Mouse (Mus musculus) heart, postnatal 0 days (tissue): ENCODE results near the gene Olfr1040. TPM values are rescaled to one million over a fixed set of nuclear protein-coding genes. Genes with fewer than 3 reads are reported as not detected.
"Not testable (repeated sequence)": the region's sequence is repeated elsewhere in the genome, so short reads cannot be mapped to it uniquely, and the experiment has no call there.

Experiments used
- ATAC-seq: fragments of 200-750 bp; cut with Nextera tagmentation; 2 replicates; pipeline ENCODE4 v1.8.0; 2017; ENCODE audit warnings: low read depth, moderate number of reproducible peaks, moderate library complexity; ENCODE audit not compliant: insufficient read depth
- DNase-seq: peaks from one replicate; pipeline ENCODE4 v3.0.0-alpha.2; 2016; ENCODE audit warnings: low spot score
- H3K27ac ChIP-seq: fragments of 300-500 bp; sonication (generic); 2 replicates; pipeline ENCODE4 v1.5.1; 2014; ENCODE audit warnings: low read depth, mild to moderate bottlenecking
- H3K27me3 ChIP-seq: fragments of 300-500 bp; sonication (generic); 2 replicates; pipeline ENCODE4 v1.6.1; 2014; ENCODE audit warnings: low read length, mixed read lengths; ENCODE audit not compliant: control insufficient read depth, insufficient read depth
- H3K36me3 ChIP-seq: fragments of 300-500 bp; sonication (generic); replicated peaks from 2 replicates; pipeline ENCODE4 v1.6.1; 2014; ENCODE audit warnings: low read length, mixed read lengths; ENCODE audit not compliant: control insufficient read depth, insufficient read depth
- H3K4me1 ChIP-seq: fragments of 300-500 bp; sonication (generic); 2 replicates; pipeline ENCODE4 v1.6.1; 2014; ENCODE audit warnings: antibody characterized with exemption; ENCODE audit not compliant: control insufficient read depth, insufficient read depth
- H3K4me2 ChIP-seq: fragments of 300-500 bp; sonication (generic); 2 replicates; pipeline ENCODE4 v1.6.1; 2014; ENCODE audit warnings: low read depth, mild to moderate bottlenecking, low read length, moderate library complexity
- H3K4me3 ChIP-seq: fragments of 300-500 bp; sonication (generic); 2 replicates; pipeline ENCODE4 v1.5.1; 2014; ENCODE audit warnings: low read depth, low read length
- H3K9ac ChIP-seq: fragments of 300-500 bp; sonication (generic); replicated peaks from 2 replicates; pipeline ENCODE4 v1.6.1; 2014; ENCODE audit warnings: low read depth, low read length, mixed read lengths
- H3K9me3 ChIP-seq: fragments of 300-500 bp; sonication (generic); replicated peaks from 2 replicates; pipeline ENCODE4 v1.6.1; 2016; ENCODE audit warnings: low read length; ENCODE audit not compliant: control insufficient read depth
- CTCF ChIP-seq: IDR thresholded peaks from 2 replicates; pipeline ENCODE4 v1.5.1; 2016; ENCODE audit warnings: antibody characterized with exemption, control low read depth, low read depth
- EP300 ChIP-seq: IDR thresholded peaks from 2 replicates; pipeline ENCODE4 v1.6.1; 2016; ENCODE audit warnings: antibody characterized with exemption, low read depth
- WGBS: fragments of 180-500 bp; shearing (Covaris S2); extraction: QIAGEN DNeasy Blood & Tissue Kit; methylation state at CpG from one replicate; pipeline ENCODE4 v1.1.7; 2014; 5-methylcytosine and 5-hydroxymethylcytosine counted together
- polyA plus RNA-seq: library from polyadenylated mRNA; unstranded; fragments of >200 nt; fragmentation: Nextera tagmentation; extraction: Ambion mirVana; gene quantifications from 2 replicates; pipeline ENCODE4 v1.2.1, GENCODE M21; 2015
- total RNA-seq: library from RNA; depleted of rRNA; stranded (reverse); fragments of >200 nt; gene quantifications from 2 replicates; pipeline ENCODE4 v1.2.3, GENCODE M21; 2014; ENCODE audit warnings: low replicate concordance; rRNA removed

Gene Olfr1040
- total RNA-seq (not detected in 2 replicates), polyA plus RNA-seq (not detected in 2 replicates)

GRCm38 (mm10) chr2:86146632-86147031 lies at the start of gene Olfr1040:
Olfr1040 (minus strand) TSS chr2:86146732.
- no peaks in the 10 kb centered on the region for H3K9me3 ChIP-seq
- H3K27me3 ChIP-seq: no peaks in the 10 kb centered on the region
- H3K27ac ChIP-seq: no peak within 1 kb of the TSS
- no peak within 1 kb of the TSS for H3K9ac ChIP-seq
- no peak within 1 kb of the TSS for H3K4me2 ChIP-seq
- TF ChIP-seq CTCF: no peak
- TF ChIP-seq EP300: no peak
- no peak within 1 kb of the TSS for H3K4me3 ChIP-seq
- H3K36me3 ChIP-seq: no peaks in the 10 kb centered on the region
- DNase-seq: no peak
- ATAC-seq: no peak
- WGBS: 59% methylated on average over 1 of the region's 1 CpGs
- H3K4me1 ChIP-seq: no peaks in the 10 kb centered on the region

DNA sequence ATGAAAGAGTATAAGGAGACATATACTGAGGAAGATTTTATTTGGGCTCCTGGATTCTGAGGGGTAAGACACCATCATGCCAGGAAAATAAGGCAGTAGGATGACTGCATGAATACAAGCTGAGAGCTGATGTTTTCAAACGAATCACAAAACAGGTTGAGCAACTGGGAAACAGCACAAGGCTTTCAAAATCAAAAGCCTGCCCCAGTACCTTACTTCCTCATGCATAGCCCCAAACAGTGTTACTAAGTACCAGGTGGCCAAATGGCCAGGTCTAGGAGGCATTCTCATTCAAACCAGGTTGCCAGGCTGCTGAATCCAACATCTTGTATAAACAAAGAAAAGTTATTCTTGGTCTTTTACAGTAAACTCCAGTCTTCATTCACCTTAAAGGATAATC lies 49.3 kb upstream of the Olfr1040 start:
- H3K4me1 ChIP-seq: no peaks in the 10 kb centered on the region
- no peak overlapping the region for H3K27ac ChIP-seq
- H3K36me3 ChIP-seq: no peaks in the 10 kb centered on the region
- H3K9ac ChIP-seq: no peak overlapping the region
- ATAC-seq (no peak), DNase-seq (no peak)
- 9% methylated on average over 1 of the region's 1 CpGs for WGBS
- H3K27me3 ChIP-seq: no peaks in the 10 kb centered on the region
- no peak overlapping the region for H3K4me3 ChIP-seq
- no peak overlapping the region for H3K4me2 ChIP-seq
- TF ChIP-seq CTCF (no peak), EP300 (no peak)
- no peaks in the 10 kb centered on the region for H3K9me3 ChIP-seq

GRCm38 (mm10) chr2:86185583-86185982 lies 39.1 kb upstream of the Olfr1040 start, which contains the start of gene Olfr52:
Olfr52 (minus strand) TSS chr2:86185683.
- H3K27me3 ChIP-seq: no peaks in the 10 kb centered on the region
- no peaks in the 10 kb centered on the region for H3K9me3 ChIP-seq
- no peak within 1 kb of the TSS for H3K9ac ChIP-seq
- H3K36me3 ChIP-seq: no peaks in the 10 kb centered on the region
- DNase-seq: no peak
- no peaks in the 10 kb centered on the region for H3K4me1 ChIP-seq
- no peak within 1 kb of the TSS for H3K27ac ChIP-seq
- no peak for TF ChIP-seq EP300
- no peak for TF ChIP-seq CTCF
- ATAC-seq: no peak
- no peak within 1 kb of the TSS for H3K4me2 ChIP-seq
- no peak within 1 kb of the TSS for H3K4me3 ChIP-seq

DNA sequence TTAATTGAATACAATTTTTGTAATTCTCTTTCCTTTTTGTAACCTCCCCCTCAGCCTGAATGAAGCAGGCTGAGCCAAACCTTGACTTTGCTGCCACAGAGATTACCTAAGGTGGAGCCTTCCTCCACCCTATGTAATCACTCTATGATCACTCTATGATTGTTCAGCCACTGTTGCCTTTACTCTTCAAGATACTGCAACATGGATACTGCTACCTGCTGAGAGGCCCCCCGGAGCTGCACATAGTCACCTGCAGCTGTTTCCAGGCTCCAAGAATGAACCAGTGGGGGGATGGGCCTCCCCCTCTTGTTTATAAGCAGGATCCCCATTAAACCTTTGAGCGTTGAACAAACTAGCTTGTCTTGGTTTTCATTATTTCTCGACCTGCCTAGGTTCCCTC lies 33.4 kb upstream of the Olfr1040 start:
- Histone ChIP-seq H3K9ac (no peak overlapping the region), H3K27me3 (no peaks in the 10 kb centered on the region), H3K9me3 (no peaks in the 10 kb centered on the region), H3K27ac (no peak overlapping the region), H3K4me2 (no peak overlapping the region), H3K4me1 (no peaks in the 10 kb centered on the region), H3K36me3 (no peaks in the 10 kb centered on the region), H3K4me3 (no peak overlapping the region)
- TF ChIP-seq EP300 (no peak), CTCF (no peak)
- 66% methylated on average over 3 of the region's 3 CpGs for WGBS
- no peak for DNase-seq
- ATAC-seq: no peak

- H3K4me3 ChIP-seq: no peak within 1 kb of the TSS
- H3K9ac ChIP-seq: no peak within 1 kb of the TSS
- no peaks in the 10 kb centered on the region for H3K36me3 ChIP-seq
- H3K9me3 ChIP-seq: no peaks in the 10 kb centered on the region
- ATAC-seq (no peak), DNase-seq (no peak)
- no peaks in the 10 kb centered on the region for H3K4me1 ChIP-seq
- H3K4me2 ChIP-seq: no peak within 1 kb of the TSS
- TF ChIP-seq CTCF (no peak), EP300 (no peak)
- H3K27me3 ChIP-seq: no peaks in the 10 kb centered on the region
- H3K27ac ChIP-seq: no peak within 1 kb of the TSS
These were observed 31.2 kb upstream of the Olfr1040 start, which contains the start of gene Olfr1044 for GRCm38 (mm10) chr2:86177720-86178119. Olfr1044 (minus strand) TSS chr2:86177820.

GRCm38 (mm10) chr2:86175422-86175821 lies 28.9 kb upstream of the Olfr1040 start:
- H3K9me3 ChIP-seq, H3K9ac ChIP-seq, H3K4me1 ChIP-seq, DNase-seq, H3K4me3 ChIP-seq, H3K27ac ChIP-seq, H3K36me3 ChIP-seq, H3K27me3 ChIP-seq, H3K4me2 ChIP-seq, ATAC-seq: not testable (repeated sequence)
- WGBS: 68% methylated on average over 7 of the region's 7 CpGs
